Mouse (Mus musculus) ES-E14 (cell line): ENCODE measurements around the gene Gtsf1l.

Source experiments
- HCFC1 ChIP-seq: IDR thresholded peaks from 2 replicates; pipeline ENCODE4 v1.6.1; 2012; ENCODE audit warnings: low read length, inconsistent platforms, borderline replicate concordance; ENCODE audit not compliant: insufficient read depth
- ZC3H11A ChIP-seq: IDR thresholded peaks from 2 replicates; pipeline ENCODE4 v1.6.1; 2012; ENCODE audit warnings: low read depth, mild to moderate bottlenecking, inconsistent platforms, low read length, borderline replicate concordance

DNA sequence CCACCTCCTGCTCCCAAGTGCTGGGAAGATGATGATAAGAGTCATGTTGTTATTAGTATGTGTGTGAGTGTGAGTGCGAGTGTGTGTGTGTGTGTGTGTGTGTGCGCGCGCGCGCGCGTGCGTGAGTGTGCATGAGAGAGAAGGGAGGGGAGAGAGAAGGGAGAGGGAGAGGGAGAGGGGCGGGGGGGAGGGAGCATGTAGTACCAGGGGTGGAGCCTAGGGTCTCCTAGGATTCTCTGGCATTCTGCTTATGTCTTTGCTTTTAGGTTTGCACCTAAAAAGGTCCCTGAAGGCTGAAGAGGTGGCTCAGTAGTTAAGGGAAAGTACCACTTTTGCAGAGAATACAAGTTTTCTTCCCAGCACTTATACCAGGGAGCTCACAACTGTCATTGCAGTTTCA, 7.3 kb upstream of the Gtsf1l start:
- TF ChIP-seq ZC3H11A (no peak), HCFC1 (no peak)
